Mouse (Mus musculus) CH12.LX (cell line): ENCODE data around the gene Gdf1. TPM values are rescaled to one million over a fixed set of nuclear protein-coding genes. Genes with fewer than 3 reads are reported as not detected.

Experiments used
- DNase-seq: peaks from one replicate; pipeline ENCODE4 v3.0.0-alpha.2; 2013; ENCODE audit errors: extremely low read depth
- H3K27ac ChIP-seq: 2 replicates; pipeline ENCODE4 v1.5.1; 2012; ENCODE audit warnings: low read depth, mild to moderate bottlenecking, control low read depth, moderate library complexity; ENCODE audit not compliant: insufficient read depth
- H3K27me3 ChIP-seq: replicated peaks from 2 replicates; pipeline ENCODE3; 2012; ENCODE audit warnings: inconsistent platforms
- H3K36me3 ChIP-seq, 2 experiments: replicated peaks in 1 of 2; 2 replicates each; pipeline versions ENCODE3 to v1.6.1; 2012; ENCODE audit warnings: inconsistent platforms in 1 of 2, low read length in 1 of 2, mild to moderate bottlenecking in 1 of 2, mixed read lengths in 1 of 2, moderate library complexity in 1 of 2; ENCODE audit not compliant: control insufficient read depth in 1 of 2, insufficient read depth in 1 of 2
- H3K4me1 ChIP-seq, 2 experiments: 2 replicates each; pipeline ENCODE4 v1.6.1; 2012; ENCODE audit warnings: inconsistent platforms in 1 of 2, moderate library complexity in 1 of 2; ENCODE audit not compliant: insufficient read depth in 2 of 2, control insufficient read depth in 1 of 2
- H3K4me2 ChIP-seq: 2 replicates; pipeline ENCODE4 v1.6.1; 2012; ENCODE audit warnings: low read depth, mild to moderate bottlenecking, control low read depth; ENCODE audit not compliant: poor library complexity, insufficient read depth, severe bottlenecking
- H3K4me3 ChIP-seq, 3 experiments: fragments of 150-350 bp in 1 of 3; sonication (generic) in 1 of 3; replicated peaks in 1 of 3; 2 replicates each; pipeline versions ENCODE3 to v1.5.1; 2011 to 2012; ENCODE audit warnings: low read depth in 2 of 3, low read length in 2 of 3, mild to moderate bottlenecking in 2 of 3, moderate library complexity in 2 of 3, control low read depth in 1 of 3, improper control_type of control experiment in 1 of 3, inconsistent platforms in 1 of 3, mixed read lengths in 1 of 3; ENCODE audit not compliant: poor library complexity in 1 of 3
- H3K79me2 ChIP-seq: replicated peaks from 2 replicates; pipeline ENCODE4 v1.6.1; 2012; ENCODE audit warnings: mild to moderate bottlenecking, moderate library complexity; ENCODE audit not compliant: control insufficient read depth, poor library complexity, insufficient read depth, severe bottlenecking; ENCODE audit errors: extremely low read depth
- H3K9ac ChIP-seq: 2 replicates; pipeline ENCODE4 v1.6.1; 2012; ENCODE audit warnings: low read depth, mild to moderate bottlenecking, control low read depth, moderate library complexity; ENCODE audit not compliant: insufficient read depth
- H3K9me3 ChIP-seq: replicated peaks from 2 replicates; pipeline ENCODE3; 2012; ENCODE audit warnings: low read length, inconsistent platforms, mixed read lengths
- BHLHE40 ChIP-seq: IDR thresholded peaks from 2 replicates; pipeline ENCODE4 v1.6.1; 2011; ENCODE audit warnings: mild to moderate bottlenecking, low read depth, low read length, improper control_type of control experiment
- CHD2 ChIP-seq: IDR thresholded peaks from 2 replicates; pipeline ENCODE4 v1.6.1; 2011; ENCODE audit warnings: low read length, improper control_type of control experiment
- CTCF ChIP-seq, 2 experiments: IDR thresholded peaks in 1 of 2; conservative IDR thresholded peaks in 1 of 2; 2 replicates each; pipeline ENCODE4 v1.5.1; 2011 to 2012; ENCODE audit warnings: low read depth in 2 of 2, low read length in 2 of 2, improper control_type of control experiment in 1 of 2, inconsistent platforms in 1 of 2, mild to moderate bottlenecking in 1 of 2, moderate library complexity in 1 of 2
- EP300 ChIP-seq: IDR thresholded peaks from 2 replicates; pipeline ENCODE4 v1.6.1; 2011; ENCODE audit warnings: low read length, improper control_type of control experiment
- GABPA ChIP-seq: IDR thresholded peaks from 2 replicates; pipeline ENCODE4 v1.6.1; 2012; ENCODE audit warnings: low read depth, low read length, improper control_type of control experiment, inconsistent platforms; ENCODE audit not compliant: insufficient replicate concordance
- HCFC1 ChIP-seq: IDR thresholded peaks from 2 replicates; pipeline ENCODE4 v1.6.1; 2012; ENCODE audit warnings: low read depth, mild to moderate bottlenecking, inconsistent platforms, low read length, improper control_type of control experiment
- IRF4 ChIP-seq: IDR thresholded peaks from 2 replicates; pipeline ENCODE4 v1.6.1; 2014; ENCODE audit warnings: low read depth, mild to moderate bottlenecking, inconsistent platforms, low read length, improper control_type of control experiment
- KAT2A ChIP-seq: IDR thresholded peaks from 2 replicates; pipeline ENCODE4 v1.6.1; 2012; ENCODE audit warnings: low read length, improper control_type of control experiment, inconsistent platforms; ENCODE audit not compliant: insufficient replicate concordance
- MAFK ChIP-seq: IDR thresholded peaks from 2 replicates; pipeline ENCODE4 v1.6.1; 2011; ENCODE audit warnings: low read length, improper control_type of control experiment; ENCODE audit not compliant: insufficient replicate concordance
- MAX ChIP-seq: IDR thresholded peaks from 2 replicates; pipeline ENCODE4 v1.6.1; 2011; ENCODE audit warnings: low read length, improper control_type of control experiment
- MYC ChIP-seq: IDR thresholded peaks from 2 replicates; pipeline ENCODE4 v1.6.1; 2011; ENCODE audit warnings: low read depth, mild to moderate bottlenecking, improper control_type of control experiment, low read length
- NELFE ChIP-seq: IDR thresholded peaks from 2 replicates; pipeline ENCODE4 v1.6.1; 2011; ENCODE audit warnings: low read depth, low read length, improper control_type of control experiment
- NRF1 ChIP-seq: IDR thresholded peaks from 2 replicates; pipeline ENCODE4 v1.6.1; 2014; ENCODE audit warnings: low read depth, mild to moderate bottlenecking, inconsistent platforms, low read length, improper control_type of control experiment, moderate library complexity
- POLR2A ChIP-seq: IDR thresholded peaks from 2 replicates; pipeline ENCODE4 v1.6.1; 2011; ENCODE audit warnings: low read depth, mild to moderate bottlenecking, improper control_type of control experiment, low read length
- RCOR1 ChIP-seq: conservative IDR thresholded peaks from 2 replicates; pipeline ENCODE4 v1.6.1; 2012; ENCODE audit warnings: low read depth, mild to moderate bottlenecking, inconsistent platforms, low read length, improper control_type of control experiment
- SIN3A ChIP-seq: IDR thresholded peaks from 2 replicates; pipeline ENCODE4 v1.6.1; 2012; ENCODE audit warnings: low read length, improper control_type of control experiment, inconsistent platforms
- SMC3 ChIP-seq: IDR thresholded peaks from 2 replicates; pipeline ENCODE4 v1.6.1; 2011; ENCODE audit warnings: low read depth, low read length, improper control_type of control experiment
- TCF12 ChIP-seq: IDR thresholded peaks from 2 replicates; pipeline ENCODE4 v1.6.1; 2014; ENCODE audit warnings: low read depth, mild to moderate bottlenecking, inconsistent platforms, low read length, improper control_type of control experiment
- UBTF ChIP-seq: IDR thresholded peaks from 2 replicates; pipeline ENCODE4 v1.6.1; 2012; ENCODE audit warnings: low read depth, mild to moderate bottlenecking, inconsistent platforms, low read length, improper control_type of control experiment, moderate library complexity
- USF1 ChIP-seq: IDR thresholded peaks from 2 replicates; pipeline ENCODE4 v1.6.1; 2014; ENCODE audit warnings: low read depth, mild to moderate bottlenecking, inconsistent platforms, low read length, improper control_type of control experiment
- ZC3H11A ChIP-seq: IDR thresholded peaks from 2 replicates; pipeline ENCODE4 v1.6.1; 2012; ENCODE audit warnings: low read depth, mild to moderate bottlenecking, inconsistent platforms, low read length, improper control_type of control experiment
- ZMIZ1 ChIP-seq: IDR thresholded peaks from 2 replicates; pipeline ENCODE4 v1.6.1; 2012; ENCODE audit warnings: low read depth, mild to moderate bottlenecking, inconsistent platforms, low read length, improper control_type of control experiment
- ZNF384 ChIP-seq: IDR thresholded peaks from 2 replicates; pipeline ENCODE4 v1.6.1; 2012; ENCODE audit warnings: low read depth, low read length, improper control_type of control experiment, inconsistent platforms
- dilution Hi-C: fragments of 300-500 bp; cut with MboI; formaldehyde crosslinking; loops from 2 replicates; pipeline ENCODE4 v1.14.3; 2020; ENCODE audit warnings: low sequenced_read_pairs; ENCODE audit not compliant: extremely low pct_unique_long_range_greater_than_20kb, extremely low pct_ligation_motif_present
- in situ Hi-C: fragments of 300-500 bp; cut with MboI; formaldehyde crosslinking; loops from 3 replicates; pipeline ENCODE4 v1.14.3; 2019; ENCODE audit warnings: low sequenced_read_pairs, low pct_ligation_motif_present, low pct_unique_long_range_greater_than_20kb, mixed read lengths
- polyA plus RNA-seq: library from polyadenylated mRNA; unstranded; fragments of >175 nt; gene quantifications from 2 replicates; pipeline ENCODE4 v1.2.1, GENCODE M21; 2012; ENCODE audit warnings: low read depth; ENCODE audit not compliant: insufficient read length
- total RNA-seq, 2 experiments: library from RNA; depleted of rRNA; stranded (reverse); fragments of 300-350 nt in 1 of 2; fragments of >200 nt in 1 of 2; gene quantifications; 2 replicates each; pipeline ENCODE4 v1.2.3; 2012 to 2014

Gene Gdf1
- total and polyA plus RNA-seq, 3 experiments, result 0.17 TPM; not detected in 2

GRCm38 (mm10) chr8:70353194-70353817 lies 23.7 kb downstream of the Gdf1 start, which contains the start of gene Upf1 (continued):
- no peak for TF ChIP-seq MYC
- no peak for TF ChIP-seq ZNF384
- TF ChIP-seq USF1, result no peak
- peak; percentile 98 for TF ChIP-seq NELFE
- TF ChIP-seq MAFK, result no peak
- peak; percentile 35; the same call in 1 of the 2 replicates for TF ChIP-seq IRF4
- TF ChIP-seq EP300, result no peak

- Histone ChIP-seq H3K4me2 (peak overlapping the region; percentile 65), H3K4me1 (peaks cover 27 to 38% of the 10 kb centered on the region in 2 experiments), H3K4me3 (peak overlapping the region; percentile 42 to 90 (median 51)), H3K36me3 (peaks cover 6 to 25% of the 10 kb centered on the region in 2 experiments), H3K79me2 (peaks cover 38% of the 10 kb centered on the region), H3K9me3 (no peaks in the 10 kb centered on the region), H3K9ac (peak overlapping the region; percentile 55; the same call in 1 of the 2 replicates), H3K27me3 (no peaks in the 10 kb centered on the region), H3K27ac (no peak overlapping the region)
- TF ChIP-seq KAT2A (no peak), BHLHE40 (no peak), HCFC1 (no peak), SIN3A (no peak)
- no peak for DNase-seq
- in situ Hi-C loops, result no loop called here
- dilution Hi-C loops, result no loop called here
These were observed 24.4 kb downstream of the Gdf1 start for GRCm38 (mm10) chr8:70354004-70354403.

- Histone ChIP-seq H3K36me3 (peaks cover 0 to 4% of the 10 kb centered on the region in 2 experiments), H3K27me3 (no peaks in the 10 kb centered on the region), H3K79me2 (peaks cover 17% of the 10 kb centered on the region)
- TF ChIP-seq CHD2 (no peak), BHLHE40 (no peak), SMC3 (no peak), MYC (no peak), POLR2A (no peak), RCOR1 (no peak), UBTF (no peak), TCF12 (no peak), NRF1 (no peak), CTCF (conservative IDR thresholded peaks at IDR 0.05 in 1 of 2, IDR thresholded peaks at IDR 0.05 in 1 of 2; ENCODE audit: low read depth in 2 of 2, low read length in 2 of 2) (no peak), EP300 (no peak), ZMIZ1 (no peak), ZC3H11A (no peak), GABPA (no peak), MAX (no peak)
- TF ChIP-seq, all 38 proteins: peak for 0
- H3K4me1 ChIP-seq, result peaks cover 13 to 17% of the 10 kb centered on the region in 2 experiments
- H3K4me2 ChIP-seq, result no peak overlapping the region
- no peak overlapping the region for H3K9ac ChIP-seq
- H3K4me3 ChIP-seq, result no peak overlapping the region
- H3K27ac ChIP-seq, result no peak overlapping the region
- peaks cover 4% of the 10 kb centered on the region for H3K9me3 ChIP-seq
- dilution Hi-C loops, result no loop called here
- in situ Hi-C loops, result no loop called here
- no peak for DNase-seq
These were observed 26.5 kb downstream of the Gdf1 start for GRCm38 (mm10) chr8:70356111-70356510.
